Mouse (Mus musculus): ENCODE data around the gene Muc1. TPM values are rescaled to one million over a fixed set of nuclear protein-coding genes. Genes with fewer than 3 reads are reported as not detected.

Gene Muc1
- polyA plus RNA-seq, 1 experiment: 1.5 TPM

GRCm38 (mm10) chr3:89243609-89244008 lies 14.8 kb downstream of the Muc1 start:
- Histone ChIP-seq H3K4me1 (ENCODE audit: control insufficient read depth, insufficient read depth, low read length) (peaks cover 2% of the 10 kb centered on the region), H3K36me3 (ENCODE audit: control insufficient read depth, insufficient read depth, low read length, poor library complexity, severe bottlenecking) (no peaks in the 10 kb centered on the region; the same call in 1 of the 2 replicates), H3K9ac (ENCODE audit: low read depth, poor library complexity, severe bottlenecking) (peak overlapping the region; percentile 17; the same call in 1 of the 2 replicates), H3K27ac (ENCODE audit: insufficient read depth, low read length) (no peak overlapping the region), H3K9me3 (replicated peaks; ENCODE audit: control insufficient read depth, insufficient read depth, low read length, poor library complexity, severe bottlenecking) (no peaks in the 10 kb centered on the region), H3K4me3 (ENCODE audit: low read depth, low read length) (peak overlapping the region; percentile 21; the same call in 1 of the 2 replicates), H3K27me3 (ENCODE audit: control insufficient read depth, insufficient read depth, low read length, poor library complexity, severe bottlenecking) (no peaks in the 10 kb centered on the region)
- TF ChIP-seq POLR2A (IDR thresholded peaks at IDR 0.05; ENCODE audit: insufficient read depth, low read length) (no peak), EP300 (IDR thresholded peaks at IDR 0.05; ENCODE audit: insufficient read depth, low read depth, low read length) (no peak), CTCF (IDR thresholded peaks at IDR 0.05; ENCODE audit: low read depth, low read length) (no peak)

DNA sequence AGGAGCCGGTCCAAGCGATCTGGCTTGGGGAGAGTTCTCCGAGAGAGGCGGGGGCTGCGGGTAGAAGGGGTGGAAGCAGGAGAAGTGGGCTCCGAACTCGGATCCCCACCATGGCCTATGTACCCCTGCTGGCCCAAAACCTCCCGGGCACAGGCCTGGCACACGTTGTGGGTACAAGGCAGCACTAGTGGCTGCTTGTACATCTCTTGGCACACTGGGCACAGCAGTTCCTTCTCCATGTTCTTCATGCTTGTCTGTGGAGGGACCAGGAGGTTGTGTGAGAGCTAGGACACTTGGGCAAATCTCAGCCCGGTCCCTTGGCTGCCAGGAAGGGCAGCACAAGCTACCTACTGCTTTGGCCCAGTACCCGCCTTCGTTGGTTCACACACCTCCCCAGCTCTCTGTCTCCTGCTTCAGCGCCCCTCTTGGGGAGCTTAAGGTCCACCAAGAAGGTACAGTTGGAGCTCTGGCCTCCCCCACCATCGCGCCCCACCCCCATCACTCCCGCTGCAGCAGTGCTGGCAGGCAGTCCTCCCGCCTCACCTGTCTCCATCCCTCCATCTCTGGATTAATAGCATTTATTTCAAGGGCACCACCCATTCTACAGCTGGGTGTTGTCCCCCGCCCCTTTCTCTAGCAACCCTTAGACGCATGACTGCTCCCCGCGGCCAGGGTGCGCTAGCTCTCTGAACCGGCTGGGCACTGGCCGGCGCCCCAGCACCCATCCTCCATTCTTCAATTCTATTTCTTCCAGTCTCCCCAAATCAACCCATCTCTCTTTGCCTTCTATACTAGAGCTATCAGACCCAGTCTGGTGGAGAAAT lies 15.5 kb downstream of the Muc1 start:
- H3K27ac ChIP-seq (ENCODE audit: insufficient read depth, low read length): no peak overlapping the region
- H3K36me3 ChIP-seq (ENCODE audit: control insufficient read depth, insufficient read depth, low read length, poor library complexity, severe bottlenecking): peaks cover 2% of the 10 kb centered on the region; the same call in 1 of the 2 replicates
- H3K9me3 ChIP-seq (replicated peaks; ENCODE audit: control insufficient read depth, insufficient read depth, low read length, poor library complexity, severe bottlenecking): no peaks in the 10 kb centered on the region
- peak overlapping the region; percentile 57 for H3K4me3 ChIP-seq (ENCODE audit: low read depth, low read length)
- no peaks in the 10 kb centered on the region for H3K27me3 ChIP-seq (ENCODE audit: control insufficient read depth, insufficient read depth, low read length, poor library complexity, severe bottlenecking)
- TF ChIP-seq POLR2A (IDR thresholded peaks at IDR 0.05; ENCODE audit: insufficient read depth, low read length) (no peak), CTCF (IDR thresholded peaks at IDR 0.05; ENCODE audit: low read depth, low read length) (no peak), EP300 (IDR thresholded peaks at IDR 0.05; ENCODE audit: insufficient read depth, low read depth, low read length) (no peak)
- peak overlapping the region; percentile 36 for H3K9ac ChIP-seq (ENCODE audit: low read depth, poor library complexity, severe bottlenecking)
- peaks cover 2% of the 10 kb centered on the region for H3K4me1 ChIP-seq (ENCODE audit: control insufficient read depth, insufficient read depth, low read length)

DNA sequence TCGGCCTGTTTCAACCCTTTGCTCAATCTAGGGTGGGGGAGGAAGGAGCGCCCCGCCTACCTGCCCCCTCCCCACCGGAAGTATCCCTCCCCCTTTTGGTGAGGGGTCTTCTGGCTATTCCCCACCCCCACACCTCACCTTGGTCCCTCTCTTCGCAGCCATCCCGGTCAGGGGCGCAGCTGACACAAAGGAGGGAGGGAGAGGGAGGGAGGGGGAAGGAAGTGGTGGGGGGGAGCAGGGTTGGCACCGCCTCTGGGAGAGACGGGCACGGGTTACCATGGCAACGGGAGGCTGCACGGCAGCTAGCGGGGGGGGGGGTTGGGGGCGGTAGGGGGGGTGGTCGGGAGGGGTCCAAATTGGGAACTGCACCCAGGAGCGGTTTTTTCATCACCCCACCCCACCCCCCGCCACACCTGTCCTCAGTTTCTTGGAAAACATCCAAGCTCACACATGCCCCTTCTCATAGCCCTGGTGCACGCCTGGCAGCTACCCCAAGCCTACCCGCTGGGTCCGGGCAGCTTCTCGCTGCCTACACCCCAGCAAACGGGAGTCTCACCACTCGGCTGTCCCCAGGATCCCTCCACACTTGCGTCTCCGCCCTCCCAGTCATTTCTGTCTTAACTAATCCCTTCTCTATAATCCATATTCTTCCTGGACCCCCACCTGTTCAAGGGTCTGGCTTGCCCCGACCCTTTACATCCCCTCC lies 16.3 kb downstream of the Muc1 start:
- Histone ChIP-seq H3K27ac (ENCODE audit: insufficient read depth, low read length) (no peak overlapping the region), H3K4me3 (ENCODE audit: low read depth, low read length) (peak overlapping the region; percentile 64), H3K9me3 (replicated peaks; ENCODE audit: control insufficient read depth, insufficient read depth, low read length, poor library complexity, severe bottlenecking) (no peaks in the 10 kb centered on the region), H3K4me1 (ENCODE audit: control insufficient read depth, insufficient read depth, low read length) (peaks cover 2% of the 10 kb centered on the region), H3K9ac (ENCODE audit: low read depth, poor library complexity, severe bottlenecking) (peak overlapping the region; percentile 36), H3K27me3 (ENCODE audit: control insufficient read depth, insufficient read depth, low read length, poor library complexity, severe bottlenecking) (no peaks in the 10 kb centered on the region), H3K36me3 (ENCODE audit: control insufficient read depth, insufficient read depth, low read length, poor library complexity, severe bottlenecking) (peaks cover 2% of the 10 kb centered on the region; the same call in 1 of the 2 replicates)
- no peak for TF ChIP-seq POLR2A (IDR thresholded peaks at IDR 0.05; ENCODE audit: insufficient read depth, low read length)
- TF ChIP-seq EP300 (IDR thresholded peaks at IDR 0.05; ENCODE audit: insufficient read depth, low read depth, low read length): no peak
- no peak for TF ChIP-seq CTCF (IDR thresholded peaks at IDR 0.05; ENCODE audit: low read depth, low read length)

DNA sequence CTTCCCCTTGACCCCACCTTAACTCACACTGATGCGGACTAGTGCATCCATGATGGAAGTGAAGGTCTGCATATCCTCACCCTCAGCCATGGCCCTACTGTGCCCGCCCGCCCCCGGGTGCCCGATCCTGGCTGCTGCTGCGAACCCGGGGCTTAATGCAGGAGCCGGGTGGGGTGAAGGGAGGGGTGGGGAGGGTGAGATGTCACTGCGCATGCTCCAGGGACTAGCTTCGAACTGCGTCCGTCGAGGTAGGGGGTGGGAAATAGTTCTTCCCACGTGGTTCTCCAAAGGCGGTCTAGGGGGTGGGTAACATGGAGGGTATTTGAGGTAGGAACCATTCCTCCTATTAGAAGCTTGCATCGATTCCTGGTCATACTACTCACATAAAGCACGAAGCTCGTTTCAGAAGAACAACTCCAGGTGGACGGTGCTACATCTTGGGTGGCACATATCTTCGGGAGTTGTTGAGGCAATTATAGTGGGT lies 16.9 kb downstream of the Muc1 start, which contains the start of gene Krtcap2:
TSS of gene Krtcap2 (plus strand) at position 279 of the 484 bp plus-strand sequence.
- peak within 1 kb of the TSS; percentile 92 for H3K4me3 ChIP-seq (ENCODE audit: low read depth, low read length)
- no peaks in the 10 kb centered on the region for H3K27me3 ChIP-seq (ENCODE audit: control insufficient read depth, insufficient read depth, low read length, poor library complexity, severe bottlenecking)
- peaks cover 2% of the 10 kb centered on the region; the same call in 1 of the 2 replicates for H3K36me3 ChIP-seq (ENCODE audit: control insufficient read depth, insufficient read depth, low read length, poor library complexity, severe bottlenecking)
- H3K27ac ChIP-seq (ENCODE audit: insufficient read depth, low read length): peak within 1 kb of the TSS; percentile 37
- peaks cover 2% of the 10 kb centered on the region for H3K4me1 ChIP-seq (ENCODE audit: control insufficient read depth, insufficient read depth, low read length)
- no peaks in the 10 kb centered on the region for H3K9me3 ChIP-seq (replicated peaks; ENCODE audit: control insufficient read depth, insufficient read depth, low read length, poor library complexity, severe bottlenecking)
- no peak for TF ChIP-seq EP300 (IDR thresholded peaks at IDR 0.05; ENCODE audit: insufficient read depth, low read depth, low read length)
- no peak for TF ChIP-seq POLR2A (IDR thresholded peaks at IDR 0.05; ENCODE audit: insufficient read depth, low read length)
- no peak for TF ChIP-seq CTCF (IDR thresholded peaks at IDR 0.05; ENCODE audit: low read depth, low read length)
- peak within 1 kb of the TSS; percentile 84 for H3K9ac ChIP-seq (ENCODE audit: low read depth, poor library complexity, severe bottlenecking)

DNA sequence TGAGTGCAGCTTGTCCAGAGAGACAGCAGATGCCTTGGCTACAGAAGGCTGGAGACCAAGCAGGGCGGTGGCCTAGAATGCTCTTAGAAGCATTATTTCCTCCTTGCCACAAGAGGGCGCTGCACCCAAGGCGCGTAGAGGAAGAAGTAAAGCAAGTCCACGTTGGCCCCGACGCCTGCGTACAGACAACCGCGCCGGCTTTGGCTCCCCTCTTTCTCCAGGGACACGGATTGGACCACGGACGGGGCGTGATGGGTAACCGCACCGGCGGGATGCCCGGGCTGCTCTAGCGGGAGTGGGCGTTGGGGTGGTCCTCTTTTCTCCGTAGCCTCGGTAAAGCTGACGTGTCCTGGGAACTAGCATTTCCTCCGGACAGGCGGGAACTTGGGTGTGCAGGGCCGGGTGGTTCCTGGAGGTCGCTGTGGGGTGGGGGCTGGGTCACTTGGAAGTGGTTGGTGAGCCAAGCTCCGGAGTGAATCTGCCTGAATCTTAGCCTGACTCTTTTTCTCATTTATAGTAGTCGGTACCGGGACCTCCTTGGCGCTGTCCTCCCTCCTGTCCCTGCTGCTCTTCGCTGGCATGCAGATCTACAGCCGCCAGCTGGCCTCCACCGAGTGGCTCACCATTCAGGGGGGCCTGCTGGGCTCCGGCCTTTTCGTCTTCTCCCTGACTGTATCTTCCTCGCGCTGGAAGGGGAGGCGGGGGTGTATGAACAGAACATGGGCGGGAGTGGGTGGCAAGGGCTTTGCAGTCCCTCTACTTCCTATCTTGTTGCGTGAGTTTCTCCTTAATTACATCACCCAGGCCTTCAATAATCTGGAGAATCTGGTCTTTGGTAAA lies 17.6 kb downstream of the Muc1 start, which contains the start of gene Trim46:
TSS of gene Trim46 (minus strand) at position 49 of the 840 bp plus-strand sequence.
- Histone ChIP-seq H3K27me3 (ENCODE audit: control insufficient read depth, insufficient read depth, low read length, poor library complexity, severe bottlenecking) (no peaks in the 10 kb centered on the region), H3K4me1 (ENCODE audit: control insufficient read depth, insufficient read depth, low read length) (peaks cover 2% of the 10 kb centered on the region), H3K9ac (ENCODE audit: low read depth, poor library complexity, severe bottlenecking) (peak within 1 kb of the TSS; percentile 84), H3K36me3 (ENCODE audit: control insufficient read depth, insufficient read depth, low read length, poor library complexity, severe bottlenecking) (0 out of 2 replicates have a peak, but pooled peaks cover 2% of the 10 kb centered on the region), H3K27ac (ENCODE audit: insufficient read depth, low read length) (peak within 1 kb of the TSS; percentile 37), H3K4me3 (ENCODE audit: low read depth, low read length) (peak within 1 kb of the TSS; percentile 92), H3K9me3 (replicated peaks; ENCODE audit: control insufficient read depth, insufficient read depth, low read length, poor library complexity, severe bottlenecking) (no peaks in the 10 kb centered on the region)
- TF ChIP-seq EP300 (IDR thresholded peaks at IDR 0.05; ENCODE audit: insufficient read depth, low read depth, low read length) (no peak), POLR2A (IDR thresholded peaks at IDR 0.05; ENCODE audit: insufficient read depth, low read length) (no peak), CTCF (IDR thresholded peaks at IDR 0.05; ENCODE audit: low read depth, low read length) (no peak)

Data from ES-Bruce4 (cell line).